Mouse (Mus musculus): Measurements from ENCODE around the gene Akr1c21.
"Not testable (repeated sequence)": the region's sequence is repeated elsewhere in the genome, so short reads cannot be mapped to it uniquely, and the experiment has no call there.

Gene Akr1c21

DNA sequence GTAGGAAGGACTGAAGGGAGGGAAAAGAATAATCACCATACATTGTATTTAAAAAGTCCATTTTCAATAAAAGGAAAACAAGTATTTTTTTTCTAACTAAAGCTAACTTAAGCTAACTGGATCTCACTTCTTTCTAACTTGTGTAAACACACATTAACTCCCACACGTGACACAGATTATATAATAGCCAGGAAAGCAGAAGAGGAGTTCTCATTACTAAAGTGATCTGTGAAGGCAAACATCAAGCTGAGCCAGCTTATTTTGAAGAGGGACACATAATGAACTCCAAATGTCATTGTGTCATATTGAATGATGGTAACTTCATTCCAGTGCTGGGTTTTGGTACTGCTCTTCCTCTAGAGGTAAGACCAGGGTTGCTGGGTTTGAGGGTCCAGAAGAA lies at the start of gene Akr1c21:
TSS of gene Akr1c21 (plus strand) at position 205 of the 400 bp plus-strand sequence.
- DNase-seq, result no peak

GRCm38 (mm10) chr13:4559143-4559542 lies 14.7 kb upstream of the Akr1c21 start:
- no peak for DNase-seq

DNA sequence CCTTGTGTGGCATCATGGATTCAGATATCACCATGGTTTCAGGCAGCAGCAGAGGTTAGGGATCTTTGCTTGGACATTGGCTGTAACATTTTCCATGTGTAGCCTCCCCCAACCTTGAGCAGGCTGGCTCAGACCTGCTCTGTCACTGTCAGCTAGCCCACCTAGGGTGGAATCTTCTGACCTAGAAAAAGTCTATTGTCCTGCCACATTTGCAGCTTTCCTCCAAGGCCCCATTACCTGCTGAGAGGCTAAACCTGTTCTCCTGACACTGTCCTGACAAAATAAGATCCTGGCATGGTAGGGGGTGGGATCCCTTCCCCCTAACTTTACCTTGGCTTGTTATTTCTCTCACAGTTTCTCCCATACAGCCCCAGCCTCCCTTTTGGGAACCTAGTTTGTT lies 13.4 kb upstream of the Akr1c21 start:
- DNase-seq, result no peak

DNA sequence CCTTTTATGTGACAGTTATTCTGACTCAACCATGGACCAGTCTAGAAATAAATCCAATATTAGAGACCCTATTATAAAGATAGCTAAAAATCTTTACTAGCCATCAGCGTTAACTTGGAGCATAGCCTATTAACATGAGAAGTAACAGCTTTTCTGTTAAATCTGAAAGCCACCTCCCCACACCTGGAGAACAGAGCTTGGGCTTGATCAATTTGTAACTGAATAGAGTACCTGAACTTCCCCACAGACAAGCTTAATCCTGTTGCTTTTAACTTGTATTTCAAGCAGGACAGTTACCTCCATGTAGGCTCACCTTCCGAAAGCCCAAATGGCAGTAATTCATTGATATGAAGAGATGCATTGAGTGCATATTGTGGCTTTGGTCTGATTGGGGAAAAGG lies 7.9 kb upstream of the Akr1c21 start:
- no peak for DNase-seq

GRCm38 (mm10) chr13:4576921-4577320 lies 3.0 kb downstream of the Akr1c21 start:
- DNase-seq, result no peak

DNA sequence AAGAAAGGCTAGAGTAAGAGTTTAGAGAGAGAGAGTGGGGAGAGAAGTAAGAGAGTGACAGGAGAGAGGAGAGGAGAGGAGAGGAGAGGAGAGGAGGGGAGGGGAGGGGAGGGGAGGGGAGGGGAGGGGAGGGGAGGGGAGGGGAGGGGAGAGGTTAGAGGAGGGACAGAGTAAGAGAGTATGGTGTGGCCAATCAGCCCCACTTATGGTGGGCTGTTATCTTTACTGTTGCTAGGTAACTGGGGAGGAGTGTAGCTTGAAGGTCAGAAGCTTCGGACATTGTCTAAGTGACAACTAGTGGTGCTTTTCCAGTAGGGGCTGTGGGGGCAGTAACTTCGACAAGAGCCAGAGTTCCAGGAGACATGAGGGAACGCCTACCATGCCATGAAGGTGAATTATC lies 29.6 kb downstream of the Akr1c21 start:
- DNase-seq, result not testable (repeated sequence)

- peak; percentile 13 for DNase-seq
Measured at GRCm38 (mm10) chr13:4606821-4607220, 32.9 kb downstream of the Akr1c21 start.

GRCm38 (mm10) chr13:4608530-4608929 lies 34.7 kb downstream of the Akr1c21 start:
- DNase-seq, result no peak

- DNase-seq, result peak; percentile 91
Measured at GRCm38 (mm10) chr13:4608961-4609409, 35.1 kb downstream of the Akr1c21 start, which contains the start of gene Akr1e1. Akr1e1 (minus strand) TSS chr13:4609174.

- no peak for DNase-seq
Measured at GRCm38 (mm10) chr13:4610902-4611301, 37.0 kb downstream of the Akr1c21 start.

All from kidney, postnatal 10 days (tissue).